Mouse (Mus musculus) right cerebral cortex, postnatal 10 days (tissue): ENCODE measurements around the gene Nudt9.

Experiments
- DNase-seq, 2 experiments: peaks; one replicate each; pipeline ENCODE4 v3.0.0; 2021; ENCODE audit warnings: low spot score in 2 of 2

Nudt9 gene

GRCm38 (mm10) chr5:104036686-104037085 lies 9.4 kb upstream of the Nudt9 start:
- DNase-seq, result no peak

GRCm38 (mm10) chr5:104039154-104039932 lies 6.8 kb upstream of the Nudt9 start:
- DNase-seq, result peak in 1 of 2 experiments; percentile 51

GRCm38 (mm10) chr5:104042906-104043305 lies 3.2 kb upstream of the Nudt9 start:
- peak in 1 of 2 experiments; percentile 21 for DNase-seq

- peak in 1 of 2 experiments; percentile 5 for DNase-seq
Observed at GRCm38 (mm10) chr5:104043704-104044103, 2.4 kb upstream of the Nudt9 start.

- DNase-seq, result peak in 1 of 2 experiments; percentile 26
Observed at GRCm38 (mm10) chr5:104047200-104048105, 1.3 kb downstream of the Nudt9 start.

- peak in 1 of 2 experiments; percentile 19 for DNase-seq
Observed at GRCm38 (mm10) chr5:104048139-104048538, 2.0 kb downstream of the Nudt9 start.

GRCm38 (mm10) chr5:104052956-104053355 lies 6.8 kb downstream of the Nudt9 start:
- DNase-seq, result peak in 1 of 2 experiments; percentile 27

- peak in 1 of 2 experiments; percentile 14 for DNase-seq
Observed at GRCm38 (mm10) chr5:104054938-104055337, 8.8 kb downstream of the Nudt9 start.

GRCm38 (mm10) chr5:104055816-104056215 lies 9.7 kb downstream of the Nudt9 start:
- DNase-seq, result peak in 1 of 2 experiments; percentile 5

GRCm38 (mm10) chr5:104056295-104056694 lies 10.2 kb downstream of the Nudt9 start:
- DNase-seq, result peak in 1 of 2 experiments; percentile 9

GRCm38 (mm10) chr5:104058021-104058420 lies 11.9 kb downstream of the Nudt9 start:
- peak in 1 of 2 experiments; percentile 49 for DNase-seq

- DNase-seq, result peak in 1 of 2 experiments; percentile 33
Observed at GRCm38 (mm10) chr5:104059628-104060027, 13.5 kb downstream of the Nudt9 start.

- DNase-seq, result peak; percentile 41 to 49
Observed at GRCm38 (mm10) chr5:104060429-104060828, 14.3 kb downstream of the Nudt9 start.

- DNase-seq, result peak; percentile 63 to 68
Observed at GRCm38 (mm10) chr5:104061936-104062772, 16.0 kb downstream of the Nudt9 start.

GRCm38 (mm10) chr5:104062773-104063551 lies 16.9 kb downstream of the Nudt9 start:
- DNase-seq, result peak in 1 of 2 experiments; percentile 10

- peak in 1 of 2 experiments; percentile 34 for DNase-seq
Observed at GRCm38 (mm10) chr5:104068751-104069150, 22.6 kb downstream of the Nudt9 start.

- DNase-seq, result peak in 1 of 2 experiments; percentile 12
Observed at GRCm38 (mm10) chr5:104071048-104071447, 24.9 kb downstream of the Nudt9 start.

- peak in 1 of 2 experiments; percentile 21 for DNase-seq
Observed at GRCm38 (mm10) chr5:104072272-104072886, 26.3 kb downstream of the Nudt9 start.

- DNase-seq, result peak; percentile 15 to 19
Observed at GRCm38 (mm10) chr5:104073602-104074001, 27.5 kb downstream of the Nudt9 start.

GRCm38 (mm10) chr5:104074388-104074787 lies 28.3 kb downstream of the Nudt9 start:
- peak; percentile 58 to 80 for DNase-seq
